Mouse (Mus musculus): ENCODE results near the gene Setd1b.

The Setd1b gene

DNA sequence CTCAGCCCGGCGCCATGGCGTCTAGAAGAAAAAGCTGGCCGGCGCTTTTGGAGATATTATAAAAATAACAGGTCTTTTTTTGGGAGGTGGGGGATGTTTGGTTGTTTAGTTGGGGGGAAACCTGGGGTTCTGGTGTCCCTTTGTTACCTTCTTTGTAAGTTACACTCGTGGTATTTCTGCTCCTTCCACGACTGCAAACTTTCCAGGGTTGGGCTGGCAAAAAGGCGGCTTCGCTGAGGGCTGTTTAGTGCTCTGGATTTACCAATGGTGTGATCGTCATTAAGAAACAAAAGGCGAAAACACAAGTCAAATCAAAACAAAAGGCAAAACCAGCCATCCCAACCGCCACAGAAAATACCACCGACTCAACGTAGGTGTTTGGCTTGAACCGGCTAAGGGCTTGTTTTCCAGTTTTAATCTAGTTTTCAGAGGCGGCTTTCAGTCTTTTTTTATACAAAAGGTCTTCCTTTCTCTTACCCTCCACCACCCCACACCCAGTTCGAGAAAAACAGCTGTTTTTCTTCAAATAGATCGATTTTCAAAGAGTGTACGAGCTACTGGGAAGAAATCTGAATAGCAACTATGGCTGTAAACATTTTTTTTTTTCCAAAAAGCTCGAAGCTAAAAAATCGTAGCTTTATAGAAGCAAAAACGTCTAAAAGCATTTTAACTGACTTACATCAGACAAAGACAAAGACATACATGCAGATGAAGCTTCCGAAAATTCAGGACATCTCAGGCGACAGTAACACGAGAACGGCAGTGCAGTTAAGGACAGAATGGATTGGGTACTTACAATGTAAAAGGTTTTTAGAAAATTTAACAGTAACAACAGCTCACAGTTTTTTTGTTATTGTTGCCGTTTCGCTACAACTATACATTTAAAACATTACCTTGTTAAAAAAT lies 2.0 kb upstream of the Setd1b start:
- DNase-seq (ENCODE audit: low spot score in 2 of 2), result no peak

DNA sequence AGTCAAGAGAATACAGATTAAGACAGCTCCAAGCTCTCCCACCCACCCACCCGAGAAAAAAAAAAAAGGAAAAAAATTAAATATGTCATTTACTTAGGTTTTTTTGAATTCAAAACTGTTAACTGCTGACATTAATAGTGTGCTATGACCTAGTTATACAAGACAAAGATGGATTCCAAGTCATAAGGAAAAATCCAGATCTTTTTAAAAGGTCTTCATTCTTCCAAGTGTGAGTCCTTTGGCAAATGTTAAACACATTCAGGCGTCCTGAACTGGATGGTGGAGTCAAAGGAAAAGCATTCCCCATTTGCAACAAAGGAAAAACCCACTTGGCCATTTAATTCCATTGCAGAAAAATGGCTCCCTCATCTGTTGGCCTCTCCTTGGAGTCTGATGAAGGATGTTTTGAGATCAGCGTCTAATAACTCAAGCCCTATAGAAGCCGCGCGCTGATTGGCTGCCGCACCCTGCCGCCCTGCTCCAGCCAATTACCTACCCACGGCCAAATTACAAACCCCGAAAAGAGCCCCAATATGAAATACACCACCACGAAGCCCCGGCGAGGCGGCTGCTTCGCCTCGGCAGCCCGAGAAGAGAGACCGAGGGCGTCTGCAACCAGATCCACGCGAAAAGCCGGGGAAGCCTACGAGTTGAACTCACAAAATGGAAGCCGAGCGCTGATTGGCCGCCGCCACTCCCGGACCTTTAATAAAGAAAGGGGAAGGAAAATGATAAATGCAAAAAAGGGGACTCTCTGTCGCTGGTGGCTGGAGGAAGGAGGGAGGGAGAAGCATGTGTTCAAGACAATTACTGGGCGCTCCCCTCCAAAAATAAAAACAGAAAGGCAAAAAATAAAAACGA lies 1.1 kb upstream of the Setd1b start:
- peak; percentile 80 for DNase-seq (ENCODE audit: low spot score in 2 of 2)

DNA sequence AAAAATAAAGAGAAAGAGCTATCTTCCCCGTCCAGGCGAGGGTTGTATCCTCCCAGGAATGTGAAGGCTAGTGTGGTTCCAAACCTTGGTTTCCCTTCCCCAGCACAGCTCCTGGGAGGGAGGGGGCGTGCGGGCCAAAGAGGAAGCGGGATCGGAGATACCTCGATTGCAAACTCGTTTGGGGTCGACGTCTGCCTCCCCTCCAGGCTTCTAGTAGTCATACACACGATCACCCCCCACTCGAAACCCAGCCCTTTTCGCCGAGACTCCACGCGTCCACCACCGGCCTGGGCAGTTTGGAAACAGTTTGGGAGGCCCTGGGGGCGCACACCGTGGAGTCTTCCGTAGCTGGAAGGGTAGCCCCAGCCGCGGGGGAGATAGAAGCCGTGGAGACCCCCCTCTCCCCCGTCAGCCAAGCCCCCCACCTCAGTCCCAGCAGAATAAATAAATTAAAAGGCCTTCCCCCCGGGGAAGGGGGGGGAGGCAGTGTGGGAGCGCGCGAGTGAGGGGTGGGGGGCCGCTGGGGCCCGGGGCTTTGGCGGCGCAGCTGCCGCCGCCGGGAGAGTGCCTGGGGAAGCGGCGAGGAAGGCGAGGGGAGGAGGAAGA lies 335 bp upstream of the Setd1b start:
- DNase-seq (ENCODE audit: low spot score in 2 of 2), result peak; percentile 54 to 72

DNA sequence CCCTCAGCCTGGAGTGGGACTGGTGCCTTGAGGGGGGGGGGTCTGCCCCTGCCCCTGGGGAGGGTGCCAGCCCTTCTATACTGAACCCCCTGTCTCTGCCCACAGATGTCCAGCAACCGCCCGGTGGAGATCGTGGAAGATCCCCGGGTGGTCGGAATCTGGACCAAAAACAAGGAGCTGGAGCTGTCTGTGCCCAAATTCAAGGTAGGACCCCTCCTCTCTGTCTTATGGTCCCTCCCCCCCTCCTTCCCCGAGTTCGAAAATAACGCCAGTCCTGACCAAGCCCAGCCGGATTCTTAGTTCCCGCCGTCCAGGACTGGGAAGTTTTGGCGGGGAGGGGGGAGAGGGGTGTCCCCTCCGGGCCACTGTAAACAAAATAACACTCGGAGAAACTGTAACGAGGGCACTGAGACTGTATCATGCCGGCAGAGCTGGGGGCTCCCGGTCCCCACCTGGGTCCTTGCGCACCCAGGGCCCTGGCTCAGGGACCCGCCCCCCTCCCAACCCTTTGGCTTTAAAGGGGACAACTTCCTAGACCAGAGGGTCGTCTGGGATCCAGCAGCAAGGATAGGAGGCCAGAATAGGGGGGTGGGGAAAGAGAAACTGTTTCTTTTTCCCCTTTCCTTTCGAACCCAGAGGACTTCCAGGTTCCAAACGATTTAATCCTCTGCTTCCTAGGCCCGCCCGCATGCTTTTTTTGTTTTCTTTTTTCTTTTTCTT lies 1.4 kb downstream of the Setd1b start:
- DNase-seq (ENCODE audit: low spot score in 2 of 2), result no peak

DNA sequence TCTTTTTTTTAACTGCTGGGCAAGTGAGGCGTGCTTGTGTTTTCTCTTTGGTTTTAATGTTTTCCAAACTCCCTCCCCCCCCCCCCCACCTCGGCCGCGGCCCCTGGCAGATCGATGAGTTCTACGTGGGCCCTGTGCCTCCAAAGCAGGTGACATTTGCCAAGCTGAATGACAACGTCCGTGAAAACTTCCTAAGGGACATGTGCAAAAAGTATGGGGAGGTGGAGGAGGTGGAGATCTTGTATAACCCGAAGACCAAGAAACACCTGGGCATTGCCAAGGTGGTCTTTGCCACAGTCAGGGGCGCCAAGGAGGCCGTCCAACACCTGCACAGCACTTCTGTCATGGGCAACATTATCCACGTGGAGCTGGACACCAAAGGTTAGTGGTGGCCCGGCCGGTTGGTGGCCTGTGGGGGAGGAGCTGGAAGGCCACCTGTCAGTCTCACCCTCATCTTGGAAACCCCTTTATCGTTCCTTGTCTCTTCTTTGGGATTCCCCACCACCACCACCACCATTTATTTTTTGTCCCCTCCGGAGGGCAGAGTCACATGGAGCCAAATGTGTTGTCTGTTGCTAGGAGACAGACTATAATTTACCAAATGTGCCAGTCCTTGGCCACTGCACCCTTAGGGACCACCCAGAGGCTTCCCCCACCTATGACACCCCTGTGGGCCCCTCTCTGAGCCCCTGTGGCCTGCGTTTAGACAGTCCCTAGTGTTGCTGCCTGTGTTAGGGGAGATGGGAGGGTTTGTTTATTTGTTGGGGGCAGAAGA lies 2.2 kb downstream of the Setd1b start:
- DNase-seq (ENCODE audit: low spot score in 2 of 2), result no peak

DNA sequence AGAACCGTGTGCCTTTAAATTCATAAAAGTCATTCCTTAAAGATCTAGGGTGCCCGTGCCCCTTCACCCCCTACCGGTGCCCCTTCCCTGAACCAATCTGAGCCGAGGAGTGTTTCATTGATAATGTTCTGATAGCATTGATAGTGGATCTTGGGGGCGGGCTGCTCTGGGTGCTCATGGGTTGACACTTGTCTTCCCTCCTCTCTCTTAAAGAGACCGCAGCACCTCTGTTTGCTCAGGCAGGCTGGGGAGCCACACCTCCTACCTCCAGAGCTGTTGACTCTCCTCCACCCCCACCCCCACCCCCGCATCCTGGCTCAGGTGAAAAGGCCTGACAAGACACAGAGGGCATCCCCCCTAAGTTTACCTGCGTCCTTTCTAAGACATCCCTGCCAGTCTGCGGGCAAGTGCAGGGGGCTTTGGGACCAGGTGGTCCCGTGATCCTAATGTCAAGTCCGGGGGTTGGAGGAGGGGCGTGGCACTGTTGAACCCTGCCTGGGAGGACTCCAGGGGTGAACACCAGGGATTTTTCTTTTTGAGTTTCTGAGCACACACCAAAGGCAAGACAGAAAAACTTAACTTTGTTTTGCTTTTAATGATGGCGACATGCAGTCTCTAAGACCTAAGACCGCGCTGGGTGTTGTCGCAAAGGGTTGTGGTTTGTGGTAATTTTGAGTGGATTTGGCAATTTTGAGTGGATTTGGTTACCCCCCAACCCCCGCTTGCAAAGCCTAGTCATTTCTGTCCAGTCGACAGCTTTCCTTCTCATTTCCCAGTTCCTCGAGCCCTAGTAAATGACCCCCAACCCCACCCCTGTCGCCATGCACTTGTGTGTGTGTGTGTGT lies 3.0 kb downstream of the Setd1b start:
- DNase-seq (ENCODE audit: low spot score in 2 of 2), result no peak

DNA sequence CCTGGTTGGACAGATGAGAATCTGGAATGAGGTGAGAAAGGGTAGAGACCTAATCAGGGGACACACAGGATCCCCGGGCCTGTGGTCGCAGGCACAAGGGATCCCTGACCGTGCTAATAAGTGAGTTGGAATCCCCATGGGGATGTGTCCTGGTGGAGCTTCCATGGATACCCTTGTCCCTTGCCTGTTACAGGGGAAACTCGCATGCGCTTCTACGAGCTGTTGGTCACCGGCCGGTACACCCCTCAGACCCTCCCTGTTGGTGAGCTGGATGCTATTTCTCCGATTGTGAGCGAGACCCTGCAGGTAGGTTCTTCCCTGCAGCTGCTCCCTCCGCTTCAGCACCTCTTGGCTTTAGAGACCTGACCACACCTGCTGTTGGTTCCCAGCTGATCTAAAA lies 4.4 kb downstream of the Setd1b start:
- DNase-seq (ENCODE audit: low spot score in 2 of 2), result no peak

DNA sequence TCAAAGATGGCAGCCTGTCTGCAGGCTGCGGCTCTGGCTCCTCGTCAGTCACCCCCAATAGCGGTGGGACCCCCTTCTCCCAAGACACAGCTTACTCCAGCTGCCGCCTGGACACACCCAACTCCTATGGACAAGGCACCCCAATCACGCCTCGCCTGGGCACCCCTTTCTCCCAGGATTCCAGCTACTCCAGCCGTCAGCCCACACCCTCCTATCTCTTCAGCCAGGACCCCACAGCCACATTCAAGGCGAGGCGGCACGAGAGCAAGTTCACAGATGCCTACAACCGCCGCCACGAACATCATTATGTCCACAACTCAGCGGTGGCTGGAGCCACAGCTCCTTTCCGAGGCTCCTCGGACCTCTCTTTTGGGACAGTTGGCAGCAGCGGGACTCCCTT lies 5.6 kb downstream of the Setd1b start:
- no peak for DNase-seq (ENCODE audit: low spot score in 2 of 2)

DNA sequence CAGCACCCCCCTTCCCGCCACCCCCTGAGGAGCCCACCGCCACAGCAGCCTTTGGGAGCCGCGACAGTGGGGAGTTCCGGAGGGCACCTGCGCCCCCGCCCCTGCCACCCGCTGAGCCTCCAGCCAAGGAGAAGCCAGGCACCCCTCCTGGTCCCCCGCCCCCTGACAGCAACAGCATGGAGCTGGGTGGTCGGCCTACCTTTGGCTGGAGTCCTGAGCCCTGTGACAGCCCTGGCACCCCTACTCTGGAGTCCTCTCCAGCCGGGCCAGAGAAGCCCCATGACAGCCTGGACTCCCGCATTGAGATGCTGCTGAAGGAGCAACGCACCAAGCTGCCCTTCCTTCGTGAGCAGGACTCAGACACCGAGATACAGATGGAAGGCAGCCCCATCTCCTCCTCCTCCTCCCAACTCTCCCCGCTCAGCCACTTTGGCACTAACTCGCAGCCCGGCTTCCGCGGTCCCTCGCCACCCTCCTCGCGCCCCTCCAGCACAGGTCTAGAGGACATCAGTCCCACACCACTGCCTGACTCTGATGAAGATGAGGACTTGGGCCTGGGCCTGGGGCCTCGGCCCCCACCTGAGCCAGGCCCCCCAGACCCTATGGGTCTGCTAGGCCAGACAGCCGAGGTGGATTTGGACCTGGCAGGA lies 6.2 kb downstream of the Setd1b start:
- no peak for DNase-seq (ENCODE audit: low spot score in 2 of 2)

DNA sequence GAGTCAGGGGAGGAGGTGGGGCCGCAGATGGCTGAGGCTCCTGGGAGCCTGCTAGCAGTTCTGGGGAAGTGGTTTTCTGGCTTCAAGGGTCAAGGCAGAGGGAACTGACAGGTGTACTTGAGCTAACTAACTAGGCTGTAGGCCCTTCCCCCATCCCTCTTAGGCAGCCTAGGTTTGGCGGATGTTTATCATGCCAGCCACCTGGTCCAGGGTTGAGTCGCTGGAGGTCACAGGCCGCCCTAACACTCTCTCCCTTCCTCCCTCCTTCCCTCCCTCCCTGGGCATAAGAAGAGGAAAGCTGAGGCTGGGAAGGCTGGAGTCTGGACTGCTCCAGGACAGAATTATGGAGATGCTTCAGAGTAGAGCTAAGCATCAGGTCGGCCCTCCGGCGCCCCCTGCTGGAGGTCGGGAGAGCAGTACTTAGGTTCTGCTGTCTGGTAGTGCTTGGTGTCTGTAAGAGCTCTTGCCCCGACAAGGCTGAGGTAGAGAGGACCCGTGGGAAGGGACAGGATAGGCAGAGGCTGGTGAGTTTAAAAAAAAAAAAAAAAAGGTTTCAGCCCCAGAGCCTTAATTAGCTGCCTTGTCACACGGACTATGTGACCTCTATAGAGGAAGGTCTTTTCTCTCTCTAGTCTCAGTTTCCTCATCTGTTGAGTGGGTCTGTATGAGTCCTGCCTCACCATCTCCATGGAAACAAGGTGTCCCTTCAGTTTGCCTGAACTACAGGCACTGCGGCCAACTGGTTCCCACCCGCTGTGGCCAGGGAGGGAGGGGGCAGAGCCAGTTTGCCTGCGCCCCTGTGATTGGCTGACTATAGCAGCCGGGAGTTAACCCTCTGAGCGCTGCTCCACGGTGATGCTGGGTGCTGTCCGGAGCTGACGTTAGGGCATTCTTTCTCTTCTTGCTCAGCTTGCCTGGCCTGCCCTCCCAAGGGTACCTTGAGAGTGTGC lies 7.7 kb downstream of the Setd1b start:
- DNase-seq (ENCODE audit: low spot score in 2 of 2), result peak; percentile 84 to 92

DNA sequence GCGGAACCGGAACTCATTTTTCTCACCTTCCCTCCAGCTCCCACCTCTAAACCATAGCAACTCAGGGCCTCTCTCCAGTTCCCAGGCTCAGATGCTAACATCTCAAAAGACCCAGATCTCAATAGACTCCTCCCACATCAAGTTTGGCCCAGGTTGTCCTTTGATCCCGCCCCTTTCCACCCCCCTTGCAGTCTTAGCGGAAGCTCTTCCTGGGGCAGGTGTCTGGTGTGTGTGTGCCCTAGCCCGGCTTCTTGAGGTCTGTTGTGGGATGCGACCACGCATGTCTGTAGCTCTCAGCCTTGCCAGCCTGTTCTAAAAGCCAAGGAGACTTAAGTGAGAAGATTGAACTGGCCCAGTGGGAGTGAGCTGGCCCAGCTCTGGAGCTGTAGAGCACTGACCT lies 8.6 kb downstream of the Setd1b start:
- DNase-seq (ENCODE audit: low spot score in 2 of 2), result peak; percentile 83 to 90

DNA sequence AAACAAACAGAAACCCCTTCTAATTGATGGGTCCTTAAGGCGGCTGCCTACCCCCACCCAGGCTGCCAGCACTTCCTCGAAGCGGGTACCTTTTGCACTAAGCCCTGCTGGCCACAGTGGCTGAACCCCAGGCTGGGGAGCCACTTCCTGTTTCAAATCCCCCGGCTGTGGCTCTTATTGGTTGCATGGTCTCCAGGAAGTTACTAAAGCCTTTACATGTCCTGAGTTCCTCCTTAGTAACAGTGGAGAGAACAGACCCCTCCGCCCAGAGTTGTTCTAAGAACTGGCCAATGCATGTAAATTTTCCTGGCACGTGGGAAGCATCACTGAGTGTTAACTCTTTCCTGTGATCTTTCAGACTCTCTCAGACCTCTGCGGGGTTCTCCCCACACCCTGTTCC lies 9.1 kb downstream of the Setd1b start:
- DNase-seq (ENCODE audit: low spot score in 2 of 2), result peak; percentile 70 to 75

DNA sequence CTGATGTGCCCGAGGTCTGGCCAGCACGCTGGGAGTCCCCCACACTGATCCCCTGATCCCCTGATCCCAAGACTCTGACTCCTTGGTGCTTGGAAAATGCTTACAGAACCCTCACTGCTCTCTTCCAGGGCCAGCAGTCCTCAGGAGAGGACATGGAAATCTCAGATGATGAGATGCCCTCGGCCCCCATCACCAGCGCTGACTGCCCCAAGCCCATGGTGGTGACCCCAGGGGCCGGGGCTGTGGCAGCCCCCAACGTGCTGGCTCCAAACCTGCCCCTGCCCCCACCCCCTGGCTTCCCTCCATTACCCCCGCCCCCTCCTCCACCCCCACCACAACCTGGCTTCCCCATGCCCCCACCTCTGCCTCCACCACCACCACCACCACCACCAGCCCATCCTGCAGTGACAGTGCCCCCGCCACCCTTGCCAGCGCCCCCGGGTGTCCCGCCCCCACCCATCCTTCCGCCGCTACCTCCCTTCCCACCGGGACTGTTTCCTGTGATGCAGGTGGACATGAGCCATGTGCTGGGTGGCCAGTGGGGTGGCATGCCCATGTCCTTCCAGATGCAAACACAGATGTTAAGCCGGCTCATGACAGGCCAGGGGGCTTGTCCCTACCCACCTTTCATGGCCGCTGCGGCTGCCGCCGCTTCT lies 9.8 kb downstream of the Setd1b start:
- DNase-seq (ENCODE audit: low spot score in 2 of 2), result no peak

DNA sequence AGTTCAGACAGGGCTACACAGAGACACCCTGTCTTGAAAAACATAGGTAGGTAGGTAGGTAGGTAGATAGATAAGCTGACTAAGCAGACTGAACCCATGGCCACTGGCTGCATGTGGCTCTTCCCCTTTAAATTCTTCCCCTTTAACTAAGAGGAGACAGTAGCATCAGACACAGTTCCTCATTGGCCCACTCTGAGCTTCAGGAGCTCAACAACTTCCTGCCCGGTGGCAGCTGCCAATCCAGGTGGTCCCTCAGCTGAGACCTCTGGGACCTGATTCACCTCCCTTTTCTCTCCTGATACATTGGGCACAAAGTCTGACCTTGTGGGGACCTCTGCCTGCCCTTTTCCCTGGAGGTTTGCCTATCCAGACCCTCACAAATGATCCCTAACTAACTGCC lies 10.9 kb downstream of the Setd1b start:
- peak; percentile 53 to 61 for DNase-seq (ENCODE audit: low spot score in 2 of 2)

DNA sequence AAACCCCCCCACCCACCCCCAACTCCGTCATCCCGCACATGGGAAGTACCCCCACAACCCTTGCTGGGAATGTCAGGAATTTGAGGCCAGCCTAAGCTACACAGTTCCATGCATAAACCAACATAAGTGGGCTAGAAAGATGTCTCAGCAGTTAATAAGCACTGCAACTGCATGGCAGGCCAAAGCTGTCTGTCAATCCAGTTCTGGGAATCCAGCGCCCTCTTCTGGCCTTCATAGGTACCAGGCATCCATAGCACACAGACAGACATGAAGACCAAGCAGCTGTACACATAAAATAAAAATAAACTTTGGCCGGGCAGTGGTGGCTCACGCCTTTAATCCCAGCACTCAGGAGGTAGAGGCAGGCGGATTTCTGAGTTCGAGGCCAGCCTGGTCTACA lies 13.4 kb downstream of the Setd1b start:
- peak; percentile 70 to 77 for DNase-seq (ENCODE audit: low spot score in 2 of 2)

DNA sequence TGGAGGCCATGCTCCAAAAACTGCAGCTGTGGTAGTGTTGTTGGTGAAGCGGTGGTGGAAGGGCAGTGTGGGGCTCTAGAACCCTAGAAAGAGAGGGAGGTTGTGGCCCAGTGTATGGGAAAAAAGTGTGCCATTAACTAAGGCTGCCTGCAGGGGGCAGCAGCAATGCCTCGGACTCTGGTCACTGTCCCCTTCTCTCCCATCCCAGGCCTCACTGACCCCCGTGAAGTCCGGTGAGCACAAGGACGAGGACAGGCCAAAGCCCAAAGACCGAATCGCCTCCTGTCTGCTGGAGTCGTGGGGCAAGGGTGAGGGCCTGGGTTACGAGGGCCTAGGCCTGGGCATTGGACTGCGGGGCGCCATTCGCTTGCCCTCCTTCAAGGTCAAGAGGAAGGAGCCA lies 14.8 kb downstream of the Setd1b start:
- DNase-seq (ENCODE audit: low spot score in 2 of 2), result no peak

DNA sequence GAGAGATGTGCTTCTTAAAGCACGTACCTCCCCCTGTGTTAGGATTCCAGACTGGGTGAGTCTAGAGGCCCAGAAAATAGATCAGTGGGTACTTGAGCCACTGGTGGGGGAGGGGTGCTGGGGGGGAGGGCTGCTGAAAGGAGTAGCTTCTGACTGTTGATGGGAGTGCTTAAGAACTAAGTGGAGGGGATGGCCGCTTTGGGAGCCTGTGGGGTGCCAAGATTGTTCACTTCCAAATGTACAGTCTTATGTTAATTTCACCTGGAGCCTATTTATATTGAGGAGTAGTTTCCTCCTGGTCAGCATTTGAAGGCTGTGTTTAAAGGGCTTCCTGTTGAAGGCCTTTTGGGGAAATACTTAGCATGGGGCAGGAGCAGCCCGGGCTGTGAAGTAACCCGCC lies 16.0 kb downstream of the Setd1b start:
- no peak for DNase-seq (ENCODE audit: low spot score in 2 of 2)

DNA sequence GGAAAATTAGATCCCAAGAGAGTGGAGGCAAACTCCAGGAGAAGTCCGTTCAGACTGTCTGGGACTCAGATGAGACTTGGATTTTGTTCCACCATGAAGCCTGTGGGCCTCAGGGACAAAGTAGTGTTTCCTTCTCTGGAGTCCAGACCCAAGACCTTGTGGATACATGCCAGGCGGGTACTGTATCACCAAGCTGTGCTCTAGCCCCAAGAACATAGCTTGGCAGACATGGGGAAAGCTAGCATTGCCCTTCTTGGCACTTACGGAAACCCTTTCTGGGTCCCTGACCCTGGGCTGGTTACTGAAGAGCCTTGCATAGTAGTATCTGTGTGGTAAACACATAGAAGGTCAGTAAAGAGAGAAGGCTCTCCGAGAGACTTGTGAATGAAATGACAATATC lies 17.5 kb downstream of the Setd1b start:
- DNase-seq (ENCODE audit: low spot score in 2 of 2), result no peak
